In the genomic region with DNA sequence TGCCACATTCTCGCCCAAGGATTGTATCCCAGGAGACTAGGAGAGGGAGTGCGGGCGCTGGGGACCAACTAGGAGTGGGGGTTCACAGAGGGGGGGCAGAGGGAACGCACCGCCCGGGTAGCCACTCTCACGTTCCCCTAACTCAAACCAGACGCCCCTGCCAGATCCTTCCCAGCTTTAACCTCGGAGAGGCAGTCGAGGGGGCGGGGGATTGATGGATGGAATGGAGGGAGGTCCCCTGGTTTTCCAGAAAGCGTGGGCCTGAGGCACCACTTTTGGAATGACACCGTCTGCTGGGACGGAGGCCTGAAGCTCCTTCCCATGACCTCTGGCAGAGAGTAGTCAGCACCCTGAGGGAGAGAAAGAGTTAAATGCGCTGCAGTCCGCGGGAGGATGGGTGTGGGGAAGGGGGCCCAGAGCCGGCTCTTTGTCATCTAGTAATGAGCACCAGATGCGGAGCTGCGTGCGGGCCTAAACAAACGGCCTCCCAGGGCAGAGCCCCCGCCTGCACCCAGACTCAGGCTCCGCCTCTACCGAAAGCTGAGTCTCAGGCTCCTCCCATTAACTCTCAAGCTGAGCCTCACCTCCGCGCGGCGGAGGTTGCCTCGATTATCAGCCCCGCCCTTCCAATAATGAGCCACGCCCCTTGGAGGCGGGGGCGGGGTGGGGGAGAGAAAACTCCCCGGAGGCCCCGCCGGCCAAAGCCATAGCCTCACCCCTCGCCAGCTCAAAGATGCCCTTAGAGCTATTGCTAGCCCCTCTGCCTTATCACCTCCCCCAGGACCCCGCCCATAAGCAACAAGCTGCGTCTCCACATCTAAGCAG, we compare ENCODE assay signal across 1 mouse cellular context.
TF ChIP-seq lines count a peak whose summit lies in the region.

No protein-coding gene starts in this region.

TF ChIP-seq in CH12.LX, 34 proteins besides CTCF, POLR2A, EP300 and RAD21:
- TF ChIP-seq ZMIZ1 (IDR thresholded peaks at IDR 0.05; ENCODE audit: low read depth, low read length) (no peak), TBP (conservative IDR thresholded peaks at IDR 0.05; ENCODE audit: low read depth, low read length) (no peak), SIN3A (IDR thresholded peaks at IDR 0.05; ENCODE audit: low read length) (no peak; the same call in 1 of the 2 replicates), MAX (IDR thresholded peaks at IDR 0.05; ENCODE audit: low read length) (no peak), UBTF (IDR thresholded peaks at IDR 0.05; ENCODE audit: low read depth, low read length) (no peak), CHD2 (IDR thresholded peaks at IDR 0.05; ENCODE audit: low read length) (no peak), MAZ (IDR thresholded peaks at IDR 0.05; ENCODE audit: low read depth, low read length) (peak; percentile 78), BHLHE40 (IDR thresholded peaks at IDR 0.05; ENCODE audit: low read depth, low read length) (no peak), NELFE (IDR thresholded peaks at IDR 0.05; ENCODE audit: low read depth, low read length) (no peak)
